Mouse (Mus musculus): ENCODE measurements around the gene Zbtb46.
"Not testable (repeated sequence)": the region's sequence is repeated elsewhere in the genome, so short reads cannot be mapped to it uniquely, and the experiment has no call there.

Zbtb46 gene

DNA sequence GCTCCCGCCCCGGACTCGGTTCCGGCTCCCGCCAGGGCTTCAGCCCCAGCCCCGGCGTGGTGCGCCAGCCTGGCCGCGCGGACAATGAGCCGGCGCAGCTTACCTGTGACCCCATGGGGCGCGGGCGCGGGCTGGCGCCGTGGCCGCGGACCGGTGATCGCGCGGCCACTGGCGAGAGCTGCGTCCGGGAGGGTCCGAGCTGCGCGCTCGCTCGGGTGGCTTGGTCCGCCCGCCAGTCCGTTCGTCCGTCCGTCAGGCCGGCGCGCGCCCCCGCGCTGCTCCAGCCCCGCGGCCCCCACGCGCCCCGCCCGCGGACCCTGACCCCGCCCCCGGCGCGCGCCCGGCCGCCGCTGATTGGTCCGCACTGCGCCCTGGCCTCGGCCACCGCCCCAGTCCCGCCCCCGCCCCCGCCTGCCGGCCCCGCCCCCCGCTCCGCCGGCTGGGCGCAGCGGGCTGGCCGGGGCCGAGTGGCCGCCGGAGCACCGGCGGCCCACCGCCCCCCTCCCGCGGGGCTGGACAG, at the start of gene Zbtb46:
TSS of gene Zbtb46 (minus strand) at position 274 of the 520 bp plus-strand sequence.
- DNase-seq, result peak; percentile 90 to 97

DNA sequence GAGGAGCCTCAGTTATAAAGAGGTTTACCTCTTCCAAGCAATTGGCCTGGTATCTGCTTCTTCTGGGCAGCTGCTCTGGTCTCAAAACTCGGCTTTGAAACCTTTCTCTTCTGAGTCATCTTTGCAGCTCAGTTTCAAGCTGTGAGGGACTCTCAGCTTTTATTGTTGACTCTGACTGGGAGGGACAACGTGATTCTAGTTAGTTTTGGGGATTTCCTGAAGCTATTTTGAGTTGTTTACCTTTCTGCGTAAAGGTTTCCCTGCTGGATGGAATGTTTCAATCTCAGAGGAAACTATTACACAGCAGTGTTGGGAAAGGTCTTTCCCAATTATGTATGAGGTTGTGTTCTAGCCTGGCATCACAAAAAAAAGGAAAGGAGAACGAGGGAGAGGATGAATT, 39.4 kb upstream of the Zbtb46 start:
- DNase-seq, result no peak

DNA sequence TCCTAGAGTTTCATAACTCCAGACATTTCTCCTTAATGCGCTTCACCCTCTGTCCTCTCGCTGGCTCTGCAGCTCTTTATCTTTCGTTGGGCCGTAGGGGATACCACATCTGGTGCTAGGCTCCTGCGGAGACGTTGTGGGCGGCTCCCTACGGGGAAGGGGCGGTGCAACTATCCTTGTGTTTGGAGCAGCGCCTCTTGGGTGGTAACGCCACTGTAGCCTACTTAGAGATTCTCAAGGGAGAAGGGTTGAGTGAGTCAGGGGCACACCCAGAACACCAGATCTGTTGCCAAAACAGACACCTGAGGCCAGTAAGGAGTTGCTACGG, 38.3 kb upstream of the Zbtb46 start:
- peak; percentile 72 to 85 for DNase-seq

DNA sequence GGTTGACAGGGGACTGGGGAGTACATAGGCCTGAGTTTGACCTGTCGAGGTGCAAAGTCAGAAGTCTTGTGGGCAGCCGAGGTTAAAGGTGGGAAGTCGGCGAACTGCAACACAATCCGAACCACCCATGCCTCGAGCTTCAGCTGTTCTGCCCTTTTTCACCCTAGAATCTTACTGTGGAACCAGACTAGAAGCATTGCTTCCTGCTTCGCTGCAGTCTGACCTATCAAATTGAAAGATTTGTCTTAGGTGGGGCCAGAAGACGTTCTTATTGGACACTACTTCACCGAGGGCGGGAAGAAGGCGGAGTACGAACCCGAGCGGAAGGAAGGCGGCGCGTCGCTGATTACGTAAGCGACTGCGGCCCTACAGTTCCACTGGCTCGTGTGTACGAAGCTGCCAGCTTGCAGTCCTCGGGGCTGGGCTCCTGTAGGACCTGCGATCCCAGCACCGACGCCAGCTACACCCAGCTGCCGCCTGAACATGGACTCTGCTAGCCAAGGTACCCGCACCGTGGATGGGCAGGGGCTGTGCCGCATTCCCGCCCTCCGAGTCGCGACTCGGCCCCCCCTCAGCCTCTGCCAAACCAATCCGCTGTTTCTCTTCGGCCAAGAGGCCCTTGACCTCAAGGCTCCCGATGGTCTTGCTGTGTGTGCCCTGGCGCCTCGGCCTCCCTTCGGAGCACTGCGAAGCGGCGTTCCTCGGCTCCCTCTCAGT, 37.8 kb upstream of the Zbtb46 start, which contains the start of gene Tpd52l2:
TSS of gene Tpd52l2 (plus strand) at position 312 of the 717 bp plus-strand sequence.
- DNase-seq, result peak; percentile 96 to 98

DNA sequence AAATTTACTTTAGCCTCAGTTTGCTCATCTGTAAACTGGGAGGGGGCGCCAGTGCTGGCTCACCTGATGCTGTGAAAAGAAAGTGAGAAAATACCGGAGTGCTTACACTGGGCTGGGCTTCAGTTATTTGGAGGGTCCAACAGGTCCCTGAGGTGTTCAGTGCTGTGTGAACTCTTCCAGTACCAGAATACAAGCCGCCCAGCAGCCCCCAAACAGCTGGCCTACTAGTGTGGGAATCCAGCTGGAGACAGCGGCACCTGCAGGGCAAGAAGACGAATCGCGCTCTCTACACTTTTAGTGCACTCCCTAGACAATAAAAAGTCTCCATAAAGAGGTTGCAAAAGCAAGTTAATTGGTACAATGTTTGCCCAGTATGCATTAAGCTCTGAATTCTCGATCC, 37.1 kb upstream of the Zbtb46 start:
- peak; percentile 69 to 82 for DNase-seq

DNA sequence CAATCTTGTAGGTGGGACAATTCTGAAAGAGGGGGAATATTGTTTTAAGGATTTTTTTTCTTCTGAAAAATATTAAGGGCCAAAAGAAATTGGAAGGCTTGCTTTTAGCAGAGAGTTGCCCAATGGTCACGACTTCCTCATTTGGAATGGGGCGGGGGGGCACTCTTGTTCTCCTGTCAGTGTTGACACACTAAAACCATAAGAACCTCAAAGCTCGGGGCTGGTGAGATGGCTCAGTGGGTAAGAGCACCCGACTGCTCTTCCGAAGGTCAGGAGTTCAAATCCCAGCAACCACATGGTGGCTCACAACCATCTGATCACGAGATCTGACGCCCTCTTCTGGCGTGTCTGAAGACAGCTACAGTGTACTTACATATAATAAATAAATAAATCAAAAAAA, 36.6 kb upstream of the Zbtb46 start:
- not testable (repeated sequence) for DNase-seq

DNA sequence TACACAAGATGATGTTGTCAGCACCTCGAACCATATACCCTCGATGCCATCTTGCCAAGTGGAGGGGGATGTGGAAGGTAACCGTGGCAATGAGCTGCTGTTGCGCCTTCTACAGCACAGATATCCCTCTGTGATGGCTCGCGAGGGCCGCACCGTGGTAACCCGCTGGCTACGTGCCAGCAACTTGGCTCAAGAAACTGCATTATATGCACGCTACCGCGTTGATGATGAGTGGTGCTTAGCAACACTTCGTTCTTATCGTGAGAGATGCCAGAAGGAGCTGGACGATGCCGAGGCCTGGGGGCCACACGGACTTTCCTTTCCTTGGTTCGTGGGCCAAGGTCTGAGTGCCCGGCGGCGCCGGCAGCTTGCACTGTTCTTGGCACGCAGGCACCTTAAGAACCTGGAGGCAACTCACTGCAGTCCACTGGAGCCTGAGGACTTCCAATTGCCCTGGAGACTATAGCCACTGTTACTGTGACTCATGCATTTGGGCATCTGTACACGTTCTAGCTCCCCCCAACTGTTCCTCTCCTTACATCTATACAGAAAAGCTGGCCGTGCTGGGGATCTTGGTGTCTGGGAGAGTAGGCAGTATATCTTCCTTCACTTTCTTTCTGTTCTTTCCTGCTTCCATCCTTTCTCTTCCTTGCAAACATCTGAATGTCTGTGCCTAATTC, 35.2 kb upstream of the Zbtb46 start:
- peak in 1 of 2 experiments; percentile 38 for DNase-seq

DNA sequence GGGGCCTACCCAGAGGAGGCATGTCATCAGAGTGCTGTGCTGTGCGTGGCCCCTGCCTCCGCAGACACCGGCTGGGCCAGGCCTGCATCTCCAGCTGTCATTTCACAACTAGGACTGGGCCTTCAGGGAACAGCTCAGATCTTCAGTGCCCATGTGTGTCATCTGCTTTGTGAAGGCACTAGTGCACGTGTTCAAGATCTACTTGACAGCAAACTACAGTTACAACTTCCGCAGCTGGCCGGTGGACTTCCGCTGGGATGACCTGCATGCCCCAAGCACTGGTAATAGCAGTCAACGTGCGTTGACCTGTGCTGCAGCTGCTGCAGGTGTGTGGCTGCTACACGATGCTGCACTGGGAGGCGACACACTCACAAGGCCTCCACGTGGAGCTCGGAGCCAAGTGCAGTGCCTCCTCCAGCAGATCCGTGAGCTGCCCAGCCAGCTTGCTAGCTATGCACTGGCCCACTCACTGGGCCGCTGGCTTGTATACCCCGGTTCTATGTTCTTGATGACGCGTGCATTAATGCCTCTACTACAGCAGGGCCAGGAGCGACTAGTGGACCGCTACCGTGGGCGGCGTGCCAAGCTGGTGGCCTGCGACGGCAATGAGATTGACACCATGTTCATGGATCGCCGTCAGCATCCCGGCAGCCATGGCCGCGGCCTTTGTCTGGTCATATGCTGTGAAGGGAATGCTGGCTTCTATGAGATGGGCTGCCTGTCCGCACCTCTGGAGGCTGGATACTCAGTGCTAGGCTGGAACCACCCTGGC, 34.1 kb upstream of the Zbtb46 start, which contains the start of gene Abhd16b:
TSS of gene Abhd16b (plus strand) at position 51 of the 772 bp plus-strand sequence.
- DNase-seq, result no peak

DNA sequence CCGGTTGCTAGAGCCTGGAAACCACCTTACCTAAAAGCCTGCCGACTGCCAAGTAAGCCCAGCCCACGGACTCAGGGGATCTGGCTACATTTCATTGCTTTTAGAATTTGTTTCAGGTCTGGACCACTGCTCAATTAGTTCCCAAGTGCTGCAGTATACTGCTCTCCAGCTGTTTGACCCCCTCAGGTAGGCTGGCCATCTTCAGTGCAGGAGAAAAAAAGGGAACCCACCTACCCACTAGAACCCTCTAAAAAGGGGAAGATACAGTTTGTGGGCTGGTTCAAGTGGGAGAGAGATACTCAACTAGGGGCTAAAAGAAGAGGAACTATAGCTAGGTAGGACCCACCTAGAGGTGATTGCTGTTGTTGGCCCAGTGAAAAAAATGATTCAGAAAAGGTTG, 33.0 kb upstream of the Zbtb46 start:
- no peak for DNase-seq

DNA sequence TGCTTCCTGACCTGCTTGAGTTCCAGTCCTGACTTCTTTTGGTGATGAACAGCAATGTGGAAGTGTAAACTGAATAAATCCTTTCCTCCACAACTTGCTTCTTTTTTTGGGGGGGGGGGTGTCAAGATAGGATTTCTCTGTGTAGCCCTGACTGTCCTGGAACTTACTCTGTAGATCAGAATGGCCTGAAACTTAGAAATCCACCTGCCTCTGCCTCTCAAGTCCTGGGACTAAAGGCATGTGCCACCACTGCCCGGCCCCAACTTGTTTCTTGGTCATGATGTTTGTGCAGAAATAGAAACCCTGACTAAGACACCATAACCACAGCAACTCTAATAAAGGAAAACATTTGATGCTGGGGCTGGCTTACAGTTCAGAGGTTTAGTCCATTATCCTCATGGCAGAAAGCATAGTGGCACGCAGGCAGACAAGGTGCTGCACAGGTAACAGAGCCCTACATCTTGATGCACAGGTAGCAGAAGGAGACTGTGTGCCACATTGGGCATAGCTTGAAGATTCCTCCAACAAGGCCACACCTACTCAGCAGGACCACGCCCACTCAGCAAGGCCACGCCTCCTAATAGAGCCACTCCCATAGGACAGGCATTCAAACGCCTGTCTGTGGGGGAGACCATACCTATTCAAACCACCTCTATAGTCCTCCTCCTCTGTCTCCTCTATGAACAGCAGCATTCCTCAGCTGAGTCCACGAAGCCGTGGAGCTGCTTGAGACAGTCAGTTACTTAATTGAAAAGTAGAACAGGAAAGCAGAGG, 32.4 kb upstream of the Zbtb46 start:
- peak; percentile 50 to 61 for DNase-seq

DNA sequence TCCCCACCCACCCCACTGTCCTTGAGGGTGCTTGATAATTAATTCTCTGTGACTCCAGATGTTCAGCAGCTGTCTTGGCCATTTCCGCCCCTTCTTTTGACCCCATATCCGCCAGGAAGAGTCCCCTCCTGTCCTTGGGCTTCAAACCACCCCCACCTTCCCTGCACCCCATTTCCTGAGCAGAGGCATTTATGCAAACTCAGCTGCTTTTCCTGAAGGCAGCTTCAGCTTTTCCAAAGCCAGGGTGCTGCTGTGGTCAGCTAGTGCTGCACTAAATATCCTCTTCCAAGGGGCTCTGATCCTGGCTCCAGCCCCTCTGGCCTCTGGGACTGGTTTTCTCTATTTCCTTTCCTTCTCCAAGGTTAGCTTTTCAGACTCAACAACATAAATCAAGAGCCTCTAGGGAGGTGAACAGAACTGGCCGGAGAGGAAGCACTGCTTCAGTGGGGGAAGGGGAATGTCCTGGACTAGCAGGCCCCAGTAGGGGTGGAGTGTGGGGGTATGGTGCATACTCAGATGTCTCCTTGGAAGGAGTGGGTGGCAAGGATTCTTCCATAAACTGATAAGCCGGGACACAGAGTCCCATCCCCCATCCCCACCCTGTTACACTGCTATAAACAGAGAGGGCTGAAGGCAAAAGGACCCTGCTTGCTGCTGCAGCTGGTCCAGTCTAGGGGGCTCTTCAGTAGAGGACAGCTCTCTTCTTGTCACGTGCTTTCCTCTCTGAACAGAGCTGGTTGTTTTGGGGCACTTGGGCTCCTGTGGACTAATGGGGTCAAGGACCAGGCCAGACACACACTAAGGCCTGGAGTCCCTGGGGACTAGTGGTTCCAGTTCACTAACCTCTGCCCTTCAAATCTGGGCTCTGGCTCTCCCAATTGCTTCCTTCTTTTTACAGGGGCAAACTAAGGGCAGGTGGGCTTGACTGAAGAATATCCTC, 28.4 kb upstream of the Zbtb46 start:
- DNase-seq, result peak; percentile 73 to 86

DNA sequence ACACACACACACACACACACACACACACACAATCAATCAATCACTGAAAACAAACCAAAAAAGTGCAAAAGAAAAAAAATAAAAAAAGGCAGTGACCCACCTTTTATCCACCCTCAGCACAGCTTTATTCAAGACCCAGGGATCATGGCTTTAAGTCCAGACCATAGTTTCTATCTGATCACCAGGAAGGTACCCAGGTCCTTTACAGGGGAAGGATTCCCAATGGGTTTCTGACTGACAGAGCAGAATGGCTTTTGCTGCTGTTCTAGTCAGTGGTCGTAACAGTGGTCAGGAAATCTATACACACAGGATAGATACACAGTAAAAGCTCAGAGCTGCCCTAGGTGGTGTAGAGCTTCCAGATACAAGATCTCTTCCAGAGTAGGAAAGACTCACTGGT, 26.5 kb upstream of the Zbtb46 start:
- no peak for DNase-seq

DNA sequence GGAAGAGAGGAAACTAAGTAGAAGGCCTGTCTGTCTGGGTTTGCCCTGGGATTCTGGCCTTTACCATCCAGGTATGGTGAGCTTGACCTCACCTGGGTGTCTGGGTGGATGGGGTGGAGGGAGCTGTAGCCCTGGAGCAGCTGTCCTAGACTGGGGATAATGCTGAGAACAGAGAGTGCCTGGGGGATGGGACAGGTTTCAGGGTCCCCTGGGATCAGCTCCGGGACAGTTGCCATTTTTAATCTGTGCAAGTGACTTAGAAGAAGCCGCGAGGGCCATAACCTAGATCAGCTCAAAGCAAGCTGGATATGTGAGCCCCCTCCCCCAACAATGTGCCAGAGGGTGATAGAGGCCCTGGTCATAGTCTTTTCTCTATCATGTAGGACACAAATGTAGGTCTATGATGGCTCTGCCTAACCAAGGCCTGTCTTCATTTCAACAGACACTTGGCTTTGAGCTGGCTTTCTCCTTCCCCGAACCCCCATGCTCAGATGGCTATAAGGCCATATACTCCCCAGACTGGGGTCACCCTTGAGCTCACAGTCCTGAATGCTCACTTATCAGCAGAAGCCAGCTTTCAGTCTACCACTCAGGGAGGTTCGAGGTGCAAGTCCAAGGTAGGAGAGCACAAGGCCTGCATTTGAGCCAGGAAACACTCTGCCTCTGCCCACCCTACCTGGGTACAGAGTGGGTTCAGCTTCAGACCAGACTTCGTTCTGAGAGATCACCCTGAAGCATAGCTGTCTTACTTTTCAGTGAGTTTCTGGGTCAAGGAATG, 25.4 kb upstream of the Zbtb46 start:
- peak in 1 of 2 experiments; percentile 43 for DNase-seq

DNA sequence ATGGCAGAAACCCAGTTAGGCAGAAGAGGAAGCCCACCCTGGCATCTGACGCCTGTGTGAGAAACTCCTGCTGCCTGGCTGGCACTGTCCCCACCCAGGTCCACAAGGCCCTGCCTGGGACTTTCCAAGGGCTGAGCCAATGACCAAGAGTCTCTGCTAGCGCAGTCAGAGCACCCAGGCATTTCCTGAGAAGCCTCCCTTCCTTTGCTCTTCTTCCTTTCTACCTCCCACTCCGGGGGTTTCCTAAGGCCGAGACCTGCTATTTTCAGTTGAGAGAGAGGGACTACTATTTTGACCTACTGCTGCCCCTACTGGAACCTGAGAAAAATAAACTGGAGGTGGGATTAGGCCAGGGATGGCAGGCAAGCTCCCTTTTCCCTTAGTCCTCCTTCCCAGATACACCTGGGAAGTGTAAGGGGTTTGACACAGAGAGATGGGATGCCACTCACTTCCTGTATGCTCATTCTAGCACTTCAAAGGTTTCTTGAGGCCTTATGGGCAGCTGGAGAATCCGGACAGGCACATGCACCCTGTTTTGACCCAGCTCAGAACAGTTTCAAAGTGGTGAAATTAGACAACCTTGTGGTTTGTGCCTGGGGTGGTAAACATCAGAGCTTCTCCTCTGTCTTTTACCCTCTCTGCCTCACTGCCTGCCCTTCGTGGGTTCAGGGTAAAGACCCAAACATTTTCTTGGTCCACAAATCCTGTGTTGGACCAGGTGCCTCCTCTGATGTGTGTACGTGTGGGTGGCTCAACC, 24.5 kb upstream of the Zbtb46 start:
- DNase-seq, result peak; percentile 57 to 79

DNA sequence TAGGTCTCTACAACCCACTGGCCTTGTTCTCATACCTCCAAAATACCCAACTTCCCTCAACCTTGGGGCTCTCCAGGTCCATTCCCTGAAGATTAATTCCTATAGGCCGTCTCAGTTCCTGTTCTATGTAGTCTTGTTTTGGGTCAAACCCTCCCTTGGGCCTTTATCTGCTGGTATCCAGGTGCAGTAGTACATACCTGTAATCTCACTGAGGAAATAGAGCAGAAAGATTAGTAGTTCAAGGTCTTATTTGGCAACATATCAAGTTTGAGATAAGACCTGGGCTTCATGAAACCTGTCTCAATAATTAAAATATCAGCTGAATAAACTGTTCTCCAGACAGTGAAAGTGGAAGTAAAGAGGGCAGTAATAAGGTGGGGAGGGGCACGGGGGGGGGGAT, 23.9 kb upstream of the Zbtb46 start:
- no peak for DNase-seq

DNA sequence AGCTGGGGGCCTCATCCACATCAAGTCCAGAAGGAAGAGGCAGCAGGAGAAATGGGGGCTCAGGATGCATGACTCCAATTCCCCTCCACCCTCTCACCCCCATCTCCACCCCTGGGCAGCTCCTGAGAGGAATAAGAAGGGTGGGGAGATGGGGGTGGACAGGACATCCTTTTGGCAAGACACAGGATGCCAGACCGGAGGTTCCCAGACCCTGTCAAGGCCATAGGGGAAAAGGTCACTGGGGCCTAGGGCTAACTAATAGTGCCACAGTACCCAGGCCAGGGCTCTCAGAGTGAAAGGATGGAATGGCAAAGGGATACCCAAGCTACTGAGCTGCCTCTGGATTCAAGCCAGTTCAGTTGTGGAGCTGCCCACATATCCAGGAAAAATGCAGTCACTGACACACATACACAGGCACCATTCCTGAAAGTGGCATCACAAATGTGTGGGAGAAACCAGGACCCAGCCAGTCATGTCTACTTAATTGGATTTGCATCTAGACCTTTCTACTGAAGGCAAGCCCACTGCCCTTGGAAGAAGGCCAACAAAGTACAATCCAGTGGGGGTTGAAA, 13.1 kb upstream of the Zbtb46 start:
- peak; percentile 43 to 78 for DNase-seq

DNA sequence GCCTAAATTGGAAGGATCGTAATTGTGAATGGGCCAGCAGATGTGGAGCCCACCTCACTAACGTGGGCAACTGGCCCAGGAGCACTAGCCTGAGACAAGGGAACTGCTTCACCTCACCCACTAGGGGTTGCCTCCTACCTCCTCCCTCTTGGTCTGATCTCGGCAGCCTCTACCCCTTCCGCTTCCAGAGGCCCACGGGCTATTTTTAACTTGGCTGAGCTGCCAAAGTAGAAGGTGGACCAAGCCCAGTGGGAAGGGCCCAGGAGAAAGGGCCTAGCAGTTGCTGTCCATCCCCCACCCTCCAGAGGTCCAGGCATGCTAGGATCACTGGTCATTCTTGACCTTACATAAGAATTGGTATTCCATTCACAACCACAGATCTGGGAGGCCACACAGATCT, 12.0 kb upstream of the Zbtb46 start:
- peak; percentile 62 to 88 for DNase-seq

DNA sequence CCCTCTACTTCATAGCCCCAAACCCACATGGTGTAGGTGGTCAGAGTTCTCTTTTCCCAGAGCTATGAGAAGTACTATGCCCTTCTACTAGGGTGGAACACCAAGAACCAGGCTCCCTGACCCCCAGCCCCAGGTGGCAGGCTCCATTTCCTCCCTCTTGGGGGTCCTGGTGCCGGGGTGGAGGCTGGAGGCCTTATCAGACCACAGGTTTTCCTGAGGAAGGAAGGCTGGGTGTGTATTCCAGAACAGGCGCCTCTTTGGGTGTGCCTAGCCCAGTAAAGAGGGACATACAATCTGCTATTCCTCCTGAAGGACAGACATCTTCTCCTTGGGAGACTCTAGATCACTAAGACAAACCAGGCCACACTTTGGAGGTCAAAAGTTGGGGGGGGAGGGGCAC, 11.1 kb upstream of the Zbtb46 start:
- peak in 1 of 2 experiments; percentile 76 for DNase-seq

DNA sequence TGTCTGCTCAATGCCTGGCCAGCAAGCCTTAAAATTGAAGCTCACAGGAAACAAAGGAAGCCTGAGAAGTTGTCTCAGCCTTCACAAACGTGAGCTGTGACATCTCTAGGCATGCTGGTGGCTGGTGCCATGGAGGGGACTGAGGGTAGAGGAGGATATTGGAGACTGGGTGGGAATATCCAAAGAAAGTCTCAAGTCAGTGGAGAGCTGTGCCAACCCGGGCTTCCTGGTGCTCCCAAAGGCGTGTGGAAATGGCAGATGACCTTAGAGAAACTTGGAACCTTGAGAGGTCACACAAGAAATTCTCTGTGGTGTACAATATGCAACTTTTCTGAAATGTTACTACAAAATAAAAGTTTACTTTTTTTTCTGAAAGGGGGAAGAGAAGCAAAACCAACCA, 6.2 kb upstream of the Zbtb46 start:
- no peak for DNase-seq
